Mouse (Mus musculus): Measurements from ENCODE around the gene Efcab1.
"Not testable (repeated sequence)": the region's sequence is repeated elsewhere in the genome, so short reads cannot be mapped to it uniquely, and the experiment has no call there.

Efcab1 gene

GRCm38 (mm10) chr16:14906393-14907100 lies at the start of gene Efcab1:
Gene Efcab1, plus strand, starts transcription at chr16:14906606.
- peak; percentile 89 for DNase-seq

- DNase-seq = no peak
These were observed 47.0 kb upstream of the Efcab1 start for GRCm38 (mm10) chr16:14859443-14859842.

GRCm38 (mm10) chr16:14884916-14885315 lies 21.5 kb upstream of the Efcab1 start:
- DNase-seq = no peak

- DNase-seq = no peak
These were observed 21.0 kb upstream of the Efcab1 start for GRCm38 (mm10) chr16:14885372-14885771.

GRCm38 (mm10) chr16:14892492-14892891 lies 13.9 kb upstream of the Efcab1 start:
- no peak for DNase-seq

- DNase-seq = no peak
These were observed 12.5 kb upstream of the Efcab1 start for GRCm38 (mm10) chr16:14893864-14894263.

GRCm38 (mm10) chr16:14894713-14895112 lies 11.7 kb upstream of the Efcab1 start:
- no peak for DNase-seq

GRCm38 (mm10) chr16:14895543-14895942 lies 10.9 kb upstream of the Efcab1 start:
- no peak for DNase-seq

GRCm38 (mm10) chr16:14930711-14931110 lies 24.3 kb downstream of the Efcab1 start:
- not testable (repeated sequence) for DNase-seq

- not testable (repeated sequence) for DNase-seq
These were observed 30.2 kb downstream of the Efcab1 start for GRCm38 (mm10) chr16:14936478-14937166.

GRCm38 (mm10) chr16:14939552-14939951 lies 33.1 kb downstream of the Efcab1 start:
- no peak for DNase-seq

GRCm38 (mm10) chr16:14939994-14940715 lies 33.7 kb downstream of the Efcab1 start:
- no peak for DNase-seq

GRCm38 (mm10) chr16:14940898-14941297 lies 34.5 kb downstream of the Efcab1 start:
- DNase-seq = peak; percentile 24

GRCm38 (mm10) chr16:14943530-14943929 lies 37.1 kb downstream of the Efcab1 start:
- DNase-seq = no peak

GRCm38 (mm10) chr16:14947561-14947960 lies 41.2 kb downstream of the Efcab1 start:
- DNase-seq = not testable (repeated sequence)

GRCm38 (mm10) chr16:14951894-14952293 lies 45.5 kb downstream of the Efcab1 start:
- DNase-seq = no peak

- no peak for DNase-seq
These were observed 53.3 kb downstream of the Efcab1 start for GRCm38 (mm10) chr16:14959743-14960142.

- DNase-seq = no peak
These were observed 67.3 kb downstream of the Efcab1 start for GRCm38 (mm10) chr16:14973696-14974095.

GRCm38 (mm10) chr16:14979228-14979627 lies 72.8 kb downstream of the Efcab1 start:
- DNase-seq = no peak

- no peak for DNase-seq
These were observed 83.3 kb downstream of the Efcab1 start for GRCm38 (mm10) chr16:14989614-14990268.

- DNase-seq = no peak
These were observed 84.6 kb downstream of the Efcab1 start for GRCm38 (mm10) chr16:14991001-14991400.

- peak; percentile 10 for DNase-seq
These were observed 86.2 kb downstream of the Efcab1 start for GRCm38 (mm10) chr16:14992461-14993107.

GRCm38 (mm10) chr16:15014724-15015123 lies 108.3 kb downstream of the Efcab1 start:
- DNase-seq = no peak
